Mouse (Mus musculus): ENCODE data around the gene Ms4a1.

- TF ChIP-seq CTCF (IDR thresholded peaks at IDR 0.05; ENCODE audit: low read depth) (no peak), EP300 (IDR thresholded peaks at IDR 0.05; ENCODE audit: low read depth) (no peak)
Observed at GRCm38 (mm10) chr19:11314354-11314753, 48.3 kb upstream of the Ms4a1 start, which contains the start of gene Ms4a14.
